Mouse (Mus musculus) intestine, postnatal 0 days (tissue): ENCODE measurements at regions not wholly inside any gene's neighbourhood (a gene's known extent, or its start where the extent isn't known, plus 50 kb on each side); places are given as distances from the start of the nearest gene placed in this dataset.

ENCODE experiments used
- ATAC-seq: fragments of 200-750 bp; cut with Nextera tagmentation; 2 replicates; pipeline ENCODE4 v1.8.0; 2017; ENCODE audit warnings: mild to moderate bottlenecking, moderate TSS enrichment, moderate library complexity
- H3K27ac ChIP-seq: fragments of 300-500 bp; sonication (generic); 2 replicates; pipeline ENCODE4 v1.5.1; 2014; ENCODE audit warnings: mild to moderate bottlenecking, low read depth, low read length, moderate library complexity
- H3K27me3 ChIP-seq: fragments of 300-500 bp; sonication (generic); replicated peaks from 2 replicates; pipeline ENCODE4 v1.6.1; 2014; ENCODE audit warnings: low read length, mixed read lengths; ENCODE audit not compliant: control insufficient read depth, insufficient read depth
- H3K36me3 ChIP-seq: fragments of 300-500 bp; sonication (generic); 2 replicates; pipeline ENCODE4 v1.6.1; 2014; ENCODE audit warnings: mild to moderate bottlenecking, moderate library complexity; ENCODE audit not compliant: control insufficient read depth, insufficient read depth
- H3K4me1 ChIP-seq: fragments of 300-500 bp; sonication (generic); replicated peaks from 2 replicates; pipeline ENCODE4 v1.6.1; 2014; ENCODE audit warnings: antibody characterized with exemption, low read length, mixed read lengths; ENCODE audit not compliant: control insufficient read depth, insufficient read depth
- H3K4me2 ChIP-seq: fragments of 300-500 bp; sonication (generic); replicated peaks from 2 replicates; pipeline ENCODE4 v1.6.1; 2014; ENCODE audit warnings: low read depth, mild to moderate bottlenecking, moderate library complexity
- H3K4me3 ChIP-seq: fragments of 300-500 bp; sonication (generic); 2 replicates; pipeline ENCODE4 v1.5.1; 2014; ENCODE audit warnings: low read depth, low read length
- H3K9ac ChIP-seq: fragments of 300-500 bp; sonication (generic); 2 replicates; pipeline ENCODE4 v1.6.1; 2014; ENCODE audit warnings: mild to moderate bottlenecking, low read depth, low read length
- H3K9me3 ChIP-seq: fragments of 300-500 bp; sonication (generic); 2 replicates; pipeline ENCODE4 v1.6.1; 2016; ENCODE audit warnings: mixed run types; ENCODE audit not compliant: control insufficient read depth
- CTCF ChIP-seq: sonication (generic); IDR thresholded peaks from 2 replicates; pipeline ENCODE4 v1.5.1; 2016; ENCODE audit warnings: low read depth, mild to moderate bottlenecking, control low read depth, antibody characterized with exemption, moderate library complexity
- whole genome bisulfite sequencing: fragments of 180-500 bp; shearing (Covaris S2); extraction: QIAGEN DNeasy Blood & Tissue Kit; methylation state at CpG from one replicate; pipeline ENCODE4 v1.1.7; 2014; 5-methylcytosine and 5-hydroxymethylcytosine counted together

DNA sequence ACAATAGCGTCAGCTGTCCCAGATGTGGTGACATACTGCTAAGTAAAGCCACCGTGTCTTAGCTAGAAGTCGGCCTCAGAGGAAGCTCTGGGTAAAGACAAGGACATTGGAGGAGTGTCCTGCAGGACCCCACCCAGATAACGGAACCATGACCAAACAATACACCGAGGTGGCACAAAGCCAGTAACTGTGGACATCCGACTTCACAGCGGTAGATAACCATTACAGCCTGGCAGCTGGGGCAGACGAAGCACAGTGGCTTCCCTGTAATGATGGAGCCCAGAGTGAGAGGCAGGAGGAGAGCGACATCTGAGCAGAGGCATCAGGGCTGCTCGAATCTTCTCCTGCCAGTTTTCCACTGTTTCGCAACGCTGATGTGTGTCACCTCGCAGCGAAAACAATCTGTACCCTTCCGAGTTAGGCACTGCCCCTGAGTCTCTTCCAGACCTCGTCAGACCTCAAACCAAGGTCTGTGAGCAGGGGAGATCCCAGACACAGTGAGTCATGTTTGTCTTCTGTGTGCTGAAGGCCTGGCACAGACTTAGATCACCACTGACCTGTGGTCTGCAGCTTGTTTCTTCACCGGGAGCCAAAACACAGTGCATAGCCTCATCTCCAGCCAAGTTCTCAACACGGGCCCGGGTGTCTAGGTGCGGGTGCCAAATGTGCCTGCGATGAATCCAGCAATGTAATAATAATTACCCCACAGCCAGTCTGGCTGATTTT, 159.7 kb upstream of the Hmga2 start:
- WGBS: 53% methylated on average over 21 of the region's 21 CpGs
- no peaks in the 10 kb centered on the region for H3K9me3 ChIP-seq
- no peak for ATAC-seq
- no peak overlapping the region for H3K9ac ChIP-seq
- TF ChIP-seq CTCF: no peak
- no peak overlapping the region for H3K4me3 ChIP-seq
- no peaks in the 10 kb centered on the region for H3K27me3 ChIP-seq
- H3K36me3 ChIP-seq: no peaks in the 10 kb centered on the region
- no peaks in the 10 kb centered on the region for H3K4me1 ChIP-seq
- H3K27ac ChIP-seq: no peak overlapping the region
- H3K4me2 ChIP-seq: no peak overlapping the region

DNA sequence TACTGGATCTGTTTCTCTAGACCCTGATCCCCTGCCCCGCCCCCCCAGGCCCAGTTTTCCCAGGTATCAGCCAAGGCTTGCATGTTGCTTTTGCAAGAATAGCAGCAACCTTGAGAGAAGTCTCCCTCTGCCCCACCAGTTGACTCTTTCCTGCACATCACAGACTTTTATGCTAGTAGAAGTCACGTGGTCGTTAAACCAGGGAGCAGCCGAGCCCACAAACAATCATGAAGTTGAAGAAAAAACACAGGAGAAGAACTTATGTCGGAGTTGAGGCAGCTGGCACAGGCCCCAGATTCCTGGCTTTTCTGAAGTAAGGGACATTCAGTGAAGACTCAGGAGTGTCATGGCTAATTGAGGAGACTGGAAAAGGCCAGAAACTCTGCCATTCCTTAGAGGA, 158.9 kb upstream of the Hmga2 start:
- no peak overlapping the region for H3K27ac ChIP-seq
- H3K4me3 ChIP-seq: no peak overlapping the region
- no peaks in the 10 kb centered on the region for H3K9me3 ChIP-seq
- 64% methylated on average over 5 of the region's 5 CpGs for WGBS
- H3K4me1 ChIP-seq: no peaks in the 10 kb centered on the region
- no peak overlapping the region for H3K9ac ChIP-seq
- H3K27me3 ChIP-seq: no peaks in the 10 kb centered on the region
- H3K4me2 ChIP-seq: no peak overlapping the region
- ATAC-seq: no peak
- no peak for TF ChIP-seq CTCF
- no peaks in the 10 kb centered on the region for H3K36me3 ChIP-seq

DNA sequence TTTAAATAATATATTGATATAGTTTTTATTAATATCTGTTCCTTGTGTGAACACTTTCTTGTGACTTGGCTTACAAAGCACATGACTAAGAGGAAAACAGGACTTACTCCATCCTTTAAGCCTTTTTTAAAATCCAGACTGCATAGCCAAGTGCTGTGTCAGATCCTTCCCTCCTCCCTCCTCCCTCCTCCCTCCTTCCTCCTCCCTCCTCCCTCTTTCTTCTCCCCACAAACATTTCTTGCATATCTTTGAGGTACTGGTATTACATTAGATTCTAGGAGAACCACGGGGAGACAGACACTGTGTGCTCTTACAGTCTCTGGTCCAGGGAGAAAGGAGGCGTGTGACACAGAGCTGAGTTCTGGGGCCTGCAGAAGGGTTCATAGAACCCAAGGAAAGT, 155.8 kb upstream of the Hmga2 start:
- Histone ChIP-seq H3K4me3 (no peak overlapping the region), H3K9ac (no peak overlapping the region), H3K9me3 (no peaks in the 10 kb centered on the region), H3K27me3 (no peaks in the 10 kb centered on the region), H3K4me1 (no peaks in the 10 kb centered on the region), H3K4me2 (no peak overlapping the region), H3K36me3 (no peaks in the 10 kb centered on the region), H3K27ac (no peak overlapping the region)
- no peak for TF ChIP-seq CTCF
- no peak for ATAC-seq
- 64% methylated on average over 2 of the region's 2 CpGs for WGBS

DNA sequence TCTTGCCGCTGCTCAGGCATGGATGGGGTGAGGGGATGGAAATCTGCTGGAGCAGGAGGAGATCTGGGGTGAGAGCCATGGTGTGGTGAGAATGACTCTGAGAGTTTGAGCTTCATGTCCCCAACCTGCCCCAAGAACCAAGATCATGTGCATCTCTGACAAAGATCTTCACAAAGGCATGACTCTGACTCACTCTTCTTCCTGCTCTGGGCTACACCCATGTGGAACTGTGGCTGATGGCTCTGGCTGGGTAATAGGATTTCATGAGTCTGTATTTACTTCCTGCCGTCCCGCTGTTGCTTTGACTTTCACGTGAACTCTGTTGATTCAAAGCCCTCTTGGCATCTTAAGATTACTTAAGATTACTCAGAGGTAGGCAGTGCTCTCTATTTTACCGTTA, 151.8 kb upstream of the Hmga2 start:
- Histone ChIP-seq H3K27me3 (no peaks in the 10 kb centered on the region), H3K9ac (no peak overlapping the region), H3K9me3 (no peaks in the 10 kb centered on the region), H3K36me3 (no peaks in the 10 kb centered on the region), H3K4me3 (no peak overlapping the region), H3K4me2 (no peak overlapping the region), H3K4me1 (no peaks in the 10 kb centered on the region), H3K27ac (no peak overlapping the region)
- no peak for ATAC-seq
- 60% methylated on average over 5 of the region's 5 CpGs for WGBS
- no peak for TF ChIP-seq CTCF

DNA sequence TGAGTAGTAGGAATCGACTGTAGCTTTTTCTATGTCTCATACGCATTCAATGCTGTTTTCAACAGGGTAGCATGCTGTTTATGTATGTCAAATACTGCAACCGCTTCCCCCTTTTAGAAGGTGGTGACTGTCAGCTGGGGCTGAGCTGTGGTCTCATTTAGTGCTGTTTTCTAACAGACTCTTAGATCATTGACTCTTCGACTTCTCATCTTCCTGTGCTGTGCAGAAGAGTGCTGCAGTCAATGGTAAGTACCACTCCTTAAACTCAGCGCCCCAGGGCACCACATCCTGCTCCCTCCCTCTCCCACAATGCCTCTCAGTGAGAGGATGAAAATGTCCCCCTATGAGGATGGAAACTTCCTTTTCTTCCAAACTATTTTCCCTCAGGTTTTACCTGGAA, 149.2 kb upstream of the Hmga2 start:
- ATAC-seq: no peak
- Histone ChIP-seq H3K4me1 (no peaks in the 10 kb centered on the region), H3K9me3 (no peaks in the 10 kb centered on the region), H3K4me3 (no peak overlapping the region), H3K4me2 (no peak overlapping the region), H3K27me3 (no peaks in the 10 kb centered on the region), H3K9ac (no peak overlapping the region), H3K27ac (no peak overlapping the region), H3K36me3 (no peaks in the 10 kb centered on the region)
- 75% methylated on average over 5 of the region's 5 CpGs for whole genome bisulfite sequencing
- no peak for TF ChIP-seq CTCF

DNA sequence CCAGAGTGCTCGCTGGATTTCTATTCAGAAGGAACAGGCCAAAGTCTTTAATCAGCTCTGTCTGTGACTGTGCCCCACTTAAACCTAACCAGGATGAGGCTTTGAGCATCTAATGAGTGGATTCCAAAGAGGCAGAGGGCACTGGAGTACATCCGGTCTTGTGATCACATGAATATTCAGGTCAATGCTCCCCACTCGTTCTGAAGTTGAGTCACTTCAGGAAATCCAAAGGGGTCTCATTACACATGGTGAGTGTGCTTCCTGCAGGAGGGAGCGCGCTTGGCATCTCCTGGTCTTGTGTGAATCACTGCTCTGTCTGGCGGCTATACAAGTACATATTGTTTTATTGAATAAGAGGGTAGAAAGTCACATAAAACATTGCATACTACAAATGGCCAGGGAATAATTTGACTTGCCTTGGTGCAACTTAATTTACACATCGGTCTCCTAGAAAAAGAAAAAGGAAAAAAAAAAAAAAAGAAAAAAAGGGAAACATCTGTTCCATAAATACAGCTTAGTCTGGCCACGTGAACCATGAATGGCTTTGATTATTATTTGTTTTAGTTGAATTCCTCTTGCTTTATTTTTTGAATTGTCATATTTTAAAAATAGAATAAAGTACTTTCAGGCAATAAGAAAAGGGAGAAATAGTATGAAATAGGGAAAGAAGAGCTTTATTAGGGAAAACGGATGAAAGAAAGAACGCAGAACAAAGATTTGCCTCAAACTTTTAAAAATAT, 148.1 kb upstream of the Hmga2 start:
- Histone ChIP-seq H3K9me3 (no peaks in the 10 kb centered on the region), H3K36me3 (no peaks in the 10 kb centered on the region), H3K27me3 (no peaks in the 10 kb centered on the region), H3K4me2 (no peak overlapping the region), H3K4me1 (no peaks in the 10 kb centered on the region), H3K27ac (no peak overlapping the region), H3K4me3 (no peak overlapping the region), H3K9ac (no peak overlapping the region)
- no peak for TF ChIP-seq CTCF
- 76% methylated on average over 10 of the region's 10 CpGs for WGBS
- ATAC-seq: no peak
